Mouse (Mus musculus): ENCODE measurements at regions not wholly inside any gene's neighbourhood (a gene's known extent, or its start where the extent isn't known, plus 50 kb on each side); places are given as distances from the start of the nearest gene placed in this dataset.

- DNase-seq (ENCODE audit: low read depth, low spot score) = no peak
Observed at GRCm38 (mm10) chr3:61064720-61065119, 62.1 kb downstream of the P2ry1 start.

- no peak for DNase-seq (ENCODE audit: low read depth, low spot score)
Observed at GRCm38 (mm10) chr3:61067067-61067466, 64.5 kb downstream of the P2ry1 start.

- no peak for DNase-seq (ENCODE audit: low read depth, low spot score)
Observed at GRCm38 (mm10) chr3:61068229-61068628, 65.6 kb downstream of the P2ry1 start.

- DNase-seq (ENCODE audit: low read depth, low spot score) = no peak
Observed at GRCm38 (mm10) chr3:61071041-61071440, 68.4 kb downstream of the P2ry1 start.

GRCm38 (mm10) chr3:61072330-61072729, 69.7 kb downstream of the P2ry1 start:
- no peak for DNase-seq (ENCODE audit: low read depth, low spot score)

GRCm38 (mm10) chr3:61073103-61073502, 70.5 kb downstream of the P2ry1 start:
- DNase-seq (ENCODE audit: low read depth, low spot score) = no peak

- DNase-seq (ENCODE audit: low read depth, low spot score) = no peak
Observed at GRCm38 (mm10) chr3:61073806-61074205, 71.2 kb downstream of the P2ry1 start.

- no peak for DNase-seq (ENCODE audit: low read depth, low spot score)
Observed at GRCm38 (mm10) chr3:61075839-61076238, 73.2 kb downstream of the P2ry1 start.

- DNase-seq (ENCODE audit: low read depth, low spot score) = no peak
Observed at GRCm38 (mm10) chr3:61089931-61090330, 87.3 kb downstream of the P2ry1 start.

- DNase-seq (ENCODE audit: low read depth, low spot score) = no peak
Observed at GRCm38 (mm10) chr3:61092031-61092430, 89.4 kb downstream of the P2ry1 start.

GRCm38 (mm10) chr3:61116364-61116763, 113.8 kb downstream of the P2ry1 start:
- DNase-seq (ENCODE audit: low read depth, low spot score) = no peak

GRCm38 (mm10) chr3:61133096-61133495, 130.5 kb downstream of the P2ry1 start:
- peak; percentile 13 for DNase-seq (ENCODE audit: low read depth, low spot score)

- DNase-seq (ENCODE audit: low read depth, low spot score) = no peak
Observed at GRCm38 (mm10) chr3:61154087-61154486, 151.5 kb downstream of the P2ry1 start.

- no peak for DNase-seq (ENCODE audit: low read depth, low spot score)
Observed at GRCm38 (mm10) chr3:61159811-61160210, 157.2 kb downstream of the P2ry1 start.

GRCm38 (mm10) chr3:61161384-61161783, 158.8 kb downstream of the P2ry1 start:
- DNase-seq (ENCODE audit: low read depth, low spot score) = no peak

- no peak for DNase-seq (ENCODE audit: low read depth, low spot score)
Observed at GRCm38 (mm10) chr3:61185789-61186188, 175.6 kb upstream of the Rap2b start.

- no peak for DNase-seq (ENCODE audit: low read depth, low spot score)
Observed at GRCm38 (mm10) chr3:61188662-61189061, 172.8 kb upstream of the Rap2b start.

- DNase-seq (ENCODE audit: low read depth, low spot score) = no peak
Observed at GRCm38 (mm10) chr3:61216562-61216961, 144.9 kb upstream of the Rap2b start.

GRCm38 (mm10) chr3:61224505-61224904, 136.9 kb upstream of the Rap2b start:
- no peak for DNase-seq (ENCODE audit: low read depth, low spot score)

GRCm38 (mm10) chr3:61225054-61225453, 136.4 kb upstream of the Rap2b start:
- no peak for DNase-seq (ENCODE audit: low read depth, low spot score)

- DNase-seq (ENCODE audit: low read depth, low spot score) = no peak
Observed at GRCm38 (mm10) chr3:61241380-61241779, 120.1 kb upstream of the Rap2b start.

GRCm38 (mm10) chr3:61243876-61244527, 117.4 kb upstream of the Rap2b start:
- peak; percentile 41 for DNase-seq (ENCODE audit: low read depth, low spot score)

- no peak for DNase-seq (ENCODE audit: low read depth, low spot score)
Observed at GRCm38 (mm10) chr3:61246429-61246828, 115.0 kb upstream of the Rap2b start.

GRCm38 (mm10) chr3:61247344-61247743, 114.1 kb upstream of the Rap2b start:
- no peak for DNase-seq (ENCODE audit: low read depth, low spot score)

Measured in A20 (cell line).